Mouse (Mus musculus): ENCODE measurements at regions not wholly inside any gene's neighbourhood (a gene's known extent, or its start where the extent isn't known, plus 50 kb on each side); places are given as distances from the start of the nearest gene placed in this dataset.

- no peak for ATAC-seq (replicated peaks; ENCODE audit: low FRiP score, low TSS enrichment, poor library complexity, severe bottlenecking)
Measured at GRCm38 (mm10) chr14:120144451-120144850, 102.2 kb upstream of the Oxgr1 start.

DNA sequence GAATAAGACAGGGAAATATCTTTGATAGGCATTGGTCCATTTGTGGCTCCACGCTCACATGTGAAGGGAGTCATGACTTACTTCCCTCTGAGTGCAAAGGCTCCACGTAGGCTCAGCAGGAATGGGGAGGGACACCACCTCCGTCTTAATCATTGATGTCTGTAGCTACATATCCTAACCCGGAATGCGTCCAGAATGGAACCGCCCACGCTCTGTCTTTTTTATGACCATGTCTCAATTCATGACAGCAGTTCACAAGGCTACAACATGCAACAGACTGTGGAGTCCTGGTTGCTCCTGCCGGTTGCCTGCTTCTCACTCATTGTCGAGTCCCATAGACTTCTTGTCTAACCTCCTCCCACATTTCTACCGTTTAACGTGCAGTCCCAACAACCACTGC lies 104.1 kb upstream of the Oxgr1 start:
- no peak for ATAC-seq (replicated peaks; ENCODE audit: low FRiP score, low TSS enrichment, poor library complexity, severe bottlenecking)

- no peak for ATAC-seq (replicated peaks; ENCODE audit: low FRiP score, low TSS enrichment, poor library complexity, severe bottlenecking)
Measured at GRCm38 (mm10) chr14:120146908-120147770, 104.9 kb upstream of the Oxgr1 start.

DNA sequence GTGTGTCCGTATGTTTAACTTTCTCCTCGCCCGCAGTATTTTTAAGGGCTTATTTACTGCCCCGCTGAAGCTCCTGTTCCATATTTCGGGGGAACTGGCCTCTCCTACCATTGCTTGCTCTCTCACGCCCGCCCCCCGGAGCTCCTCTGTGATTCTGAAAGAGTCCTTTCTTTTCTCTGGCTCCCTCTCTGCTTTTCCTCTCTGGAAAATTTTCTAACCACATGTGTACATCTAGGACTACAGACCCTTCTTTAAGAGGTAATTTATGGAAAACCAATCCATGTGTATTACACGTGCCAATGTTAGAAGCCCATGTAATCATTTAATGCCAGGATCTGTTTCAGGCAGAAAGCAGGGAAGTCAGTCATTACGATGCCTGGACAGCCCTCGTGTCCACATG lies 106.6 kb upstream of the Oxgr1 start:
- ATAC-seq (replicated peaks; ENCODE audit: low FRiP score, low TSS enrichment, poor library complexity, severe bottlenecking), result no peak

GRCm38 (mm10) chr14:120149341-120149741 lies 107.1 kb upstream of the Oxgr1 start:
- ATAC-seq (replicated peaks; ENCODE audit: low FRiP score, low TSS enrichment, poor library complexity, severe bottlenecking), result no peak

GRCm38 (mm10) chr14:120150589-120150988 lies 108.4 kb upstream of the Oxgr1 start:
- ATAC-seq (replicated peaks; ENCODE audit: low FRiP score, low TSS enrichment, poor library complexity, severe bottlenecking), result no peak

GRCm38 (mm10) chr14:120154413-120154812 lies 112.2 kb upstream of the Oxgr1 start:
- ATAC-seq (replicated peaks; ENCODE audit: low FRiP score, low TSS enrichment, poor library complexity, severe bottlenecking), result no peak

DNA sequence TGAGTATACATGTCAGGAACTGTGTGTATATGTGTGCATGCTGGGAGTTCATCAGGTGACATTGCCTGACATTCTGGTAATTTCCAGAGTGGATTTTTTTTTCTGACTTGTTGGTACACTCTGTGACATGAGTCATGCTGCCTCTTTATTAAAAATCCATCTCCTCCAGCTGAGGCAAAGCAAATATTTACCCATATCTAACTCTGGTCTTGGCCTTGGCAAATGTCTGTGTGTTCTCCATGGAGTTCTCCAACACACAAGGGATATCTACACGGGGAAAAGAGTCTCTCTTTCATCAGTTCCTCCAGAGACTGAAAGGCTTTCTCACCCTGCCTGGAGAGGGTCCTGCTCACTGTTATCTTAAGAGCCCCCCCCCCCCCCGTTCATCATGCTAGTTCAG lies 111.3 kb upstream of the Mbnl2 start:
- ATAC-seq (replicated peaks; ENCODE audit: low FRiP score, low TSS enrichment, poor library complexity, severe bottlenecking), result no peak

DNA sequence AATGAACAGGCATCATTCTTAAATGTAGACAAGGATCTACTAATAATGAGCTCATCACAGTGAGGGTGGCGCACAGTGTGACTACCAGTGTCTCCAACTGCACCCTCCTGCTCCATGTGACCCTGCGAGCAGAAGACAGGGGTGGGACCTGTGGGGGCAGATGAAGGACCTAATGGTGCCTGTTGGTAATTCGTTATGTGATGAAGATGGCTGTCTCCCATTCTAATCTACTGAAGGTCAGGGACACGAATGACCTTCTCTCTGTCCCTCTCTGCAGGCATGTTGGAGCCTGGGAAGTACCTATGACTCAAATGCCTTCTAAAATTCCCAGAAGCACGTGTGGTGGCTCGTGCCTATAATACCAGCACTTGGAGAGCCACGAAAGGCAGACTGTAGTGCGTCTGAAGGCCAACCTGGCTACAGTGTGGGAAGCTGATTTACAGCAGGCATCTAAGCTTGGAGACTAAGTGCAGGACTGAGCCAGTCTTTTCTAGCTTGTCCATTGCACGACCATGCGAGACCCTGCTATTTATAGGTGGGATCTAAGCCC lies 109.9 kb upstream of the Mbnl2 start:
- no peak for ATAC-seq (replicated peaks; ENCODE audit: low FRiP score, low TSS enrichment, poor library complexity, severe bottlenecking)

DNA sequence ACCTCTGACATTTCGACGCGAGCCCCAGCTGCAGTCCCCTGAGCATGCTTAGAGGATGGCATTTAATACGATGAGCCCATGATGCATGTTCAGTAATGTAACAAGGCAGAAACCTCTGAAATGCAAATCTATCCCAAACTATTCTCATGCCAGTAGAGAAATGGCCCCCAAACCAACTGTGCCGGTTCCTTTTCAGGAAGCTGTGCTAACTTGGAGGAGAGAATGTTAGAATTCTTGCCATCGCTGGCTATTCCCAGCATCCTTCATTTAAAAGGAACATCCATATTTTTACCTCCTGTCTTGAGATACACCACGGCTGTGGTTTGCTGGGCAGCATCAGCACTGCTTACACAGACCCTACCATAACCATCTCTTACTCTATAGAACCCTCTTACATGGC lies 104.7 kb upstream of the Mbnl2 start:
- no peak for ATAC-seq (replicated peaks; ENCODE audit: low FRiP score, low TSS enrichment, poor library complexity, severe bottlenecking)

GRCm38 (mm10) chr14:120172058-120172457 lies 103.4 kb upstream of the Mbnl2 start:
- ATAC-seq (replicated peaks; ENCODE audit: low FRiP score, low TSS enrichment, poor library complexity, severe bottlenecking), result no peak

GRCm38 (mm10) chr14:120172844-120173243 lies 102.6 kb upstream of the Mbnl2 start:
- no peak for ATAC-seq (replicated peaks; ENCODE audit: low FRiP score, low TSS enrichment, poor library complexity, severe bottlenecking)

GRCm38 (mm10) chr14:120174615-120175014 lies 100.9 kb upstream of the Mbnl2 start:
- no peak for ATAC-seq (replicated peaks; ENCODE audit: low FRiP score, low TSS enrichment, poor library complexity, severe bottlenecking)

GRCm38 (mm10) chr14:120195218-120195617 lies 80.3 kb upstream of the Mbnl2 start:
- no peak for ATAC-seq (replicated peaks; ENCODE audit: low FRiP score, low TSS enrichment, poor library complexity, severe bottlenecking)

DNA sequence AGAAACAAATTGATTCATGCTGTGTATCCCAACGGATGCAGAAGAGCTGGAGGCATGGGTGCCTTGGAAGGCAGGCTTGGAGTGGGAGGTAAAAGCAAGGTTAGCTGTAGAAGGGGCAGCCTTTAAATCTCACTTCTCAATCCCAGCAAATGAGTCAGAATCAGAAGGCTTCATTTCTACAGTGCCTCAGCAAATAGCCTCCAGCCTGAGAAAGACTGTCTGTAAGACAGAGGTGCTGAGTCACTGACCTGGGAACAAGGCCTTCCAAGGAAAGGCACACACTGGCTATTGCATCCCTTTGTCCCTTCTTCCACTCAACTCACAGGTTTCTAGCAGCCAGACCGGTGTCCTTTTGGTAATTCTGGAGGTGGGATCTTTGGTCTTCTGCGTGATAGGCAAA lies 63.7 kb upstream of the Mbnl2 start:
- no peak for ATAC-seq (replicated peaks; ENCODE audit: low FRiP score, low TSS enrichment, poor library complexity, severe bottlenecking)

GRCm38 (mm10) chr14:120212626-120213025 lies 62.8 kb upstream of the Mbnl2 start:
- no peak for ATAC-seq (replicated peaks; ENCODE audit: low FRiP score, low TSS enrichment, poor library complexity, severe bottlenecking)

DNA sequence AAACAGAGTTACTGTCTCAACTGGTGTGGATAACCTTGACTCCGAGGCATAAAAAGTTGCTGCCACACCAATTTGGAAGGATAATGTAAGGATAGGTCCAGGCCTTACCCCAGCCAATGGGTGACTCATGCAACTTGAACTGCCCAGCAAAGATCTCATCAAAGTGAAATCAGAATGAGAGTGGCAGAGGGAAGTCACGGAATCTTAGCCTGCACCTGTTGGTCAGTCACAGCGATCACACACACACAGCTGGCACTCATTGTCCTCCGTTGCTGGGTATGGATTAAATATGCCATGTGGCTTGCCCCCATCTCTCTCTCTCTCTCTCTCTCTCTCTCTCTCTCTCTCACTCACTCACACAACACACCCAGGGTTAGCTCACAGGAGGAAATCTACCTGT lies 56.2 kb upstream of the Mbnl2 start:
- no peak for ATAC-seq (replicated peaks; ENCODE audit: low FRiP score, low TSS enrichment, poor library complexity, severe bottlenecking)

- no peak for ATAC-seq (replicated peaks; ENCODE audit: low FRiP score, low TSS enrichment, poor library complexity, severe bottlenecking)
Measured at GRCm38 (mm10) chr14:120223528-120224201, 51.8 kb upstream of the Mbnl2 start.

DNA sequence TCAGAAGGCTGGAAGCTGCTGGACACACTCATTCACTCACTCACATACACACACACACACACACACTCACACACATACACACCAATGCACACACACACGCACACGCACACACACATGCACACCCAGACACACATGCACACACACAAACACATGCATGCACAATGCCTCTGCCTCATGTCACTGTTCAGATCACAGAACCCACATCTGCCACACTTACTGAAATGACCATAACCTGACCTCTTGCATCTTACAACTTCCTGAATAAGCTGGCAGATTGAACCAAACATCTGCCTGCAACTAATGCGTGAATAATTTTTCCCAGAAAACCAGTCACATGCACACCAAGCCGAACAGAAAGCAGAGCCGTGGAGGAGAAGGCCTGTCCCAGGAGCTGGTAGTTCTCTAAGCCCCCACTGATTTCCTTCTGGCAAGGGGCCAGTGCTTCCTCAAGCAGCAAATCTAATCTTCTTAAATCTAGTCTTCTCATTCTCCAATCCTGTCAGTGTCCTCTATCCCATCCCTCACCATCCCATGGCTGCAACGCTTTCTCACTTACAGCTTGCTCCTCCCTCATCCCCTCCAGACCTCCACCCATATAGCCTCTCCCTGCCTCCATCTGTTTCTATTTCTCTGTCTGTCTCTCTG lies 51.1 kb upstream of the Mbnl2 start:
- ATAC-seq (replicated peaks; ENCODE audit: low FRiP score, low TSS enrichment, poor library complexity, severe bottlenecking), result no peak

DNA sequence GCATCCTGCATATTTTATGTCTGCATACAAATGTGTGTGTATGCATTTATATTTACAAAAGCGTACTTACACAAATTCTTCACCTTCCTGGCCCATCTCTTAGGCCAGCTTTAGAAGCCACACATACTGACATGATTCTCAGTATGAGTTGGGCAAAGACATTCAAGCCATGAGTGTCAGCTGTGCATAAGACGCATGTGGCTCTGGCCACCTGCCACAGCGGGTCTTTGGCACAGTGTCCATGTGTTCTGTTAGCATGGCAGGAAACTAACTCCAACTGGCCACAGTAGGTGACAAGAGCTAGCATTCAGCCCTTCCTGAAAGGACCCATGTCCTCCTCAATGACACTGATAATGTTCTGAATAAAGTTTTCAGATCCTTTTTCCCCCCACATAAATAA lies 49.8 kb upstream of the Mbnl2 start:
- no peak for ATAC-seq (replicated peaks; ENCODE audit: low FRiP score, low TSS enrichment, poor library complexity, severe bottlenecking)

All from megakaryocyte-erythroid progenitor cell, adult 5-6 weeks (primary cell).